Mouse (Mus musculus) stomach, postnatal 0 days (tissue): ENCODE measurements around the gene Cfap44.

Source experiments
- CTCF ChIP-seq: IDR thresholded peaks from 2 replicates; pipeline ENCODE4 v1.5.1; 2016; ENCODE audit warnings: antibody characterized with exemption, low read depth, mild to moderate bottlenecking, moderate library complexity
- EP300 ChIP-seq: optimal IDR thresholded peaks from 2 replicates; pipeline ENCODE3; 2016; ENCODE audit warnings: antibody characterized with exemption

DNA sequence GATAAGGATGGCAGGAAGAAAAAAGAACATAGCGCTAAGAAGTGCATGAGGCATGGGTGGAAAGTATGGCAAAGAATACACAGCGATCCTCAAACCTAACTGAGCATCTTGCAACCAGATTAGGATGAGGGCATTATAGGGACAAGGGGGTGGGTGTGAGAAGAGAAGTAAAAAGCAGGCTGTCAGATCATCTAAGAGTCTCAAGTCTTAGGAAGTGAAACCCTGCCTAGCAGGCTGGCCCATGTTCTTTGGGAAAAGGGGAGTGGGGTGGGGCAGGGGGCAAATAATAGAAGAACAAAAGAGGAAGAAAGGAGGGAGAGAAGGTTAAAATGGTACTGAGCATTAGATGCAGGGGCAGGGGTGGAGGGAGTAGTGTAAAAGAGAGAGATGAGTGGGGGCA, 64.2 kb downstream of the Cfap44 start:
- TF ChIP-seq CTCF (no peak), EP300 (no peak)
